ENCODE assay signal across 8 mouse cellular contexts in genomic region chr9:110304516-110304915, GRCm38 (mm10). TPM values are rescaled to one million over a fixed set of nuclear protein-coding genes. Genes with fewer than 3 reads are reported as not detected.
DNase-seq lines count a peak whose midpoint lies in the region; ATAC-seq lines count a peak whose summit lies in the region.

No protein-coding gene starts in this region.

- ATAC-seq in embryonic facial prominence, embryonic 12.5 days (ENCODE audit: insufficient number of reproducible peaks, insufficient read depth, low FRiP score, low TSS enrichment): peak; percentile 32; the same call in 1 of the 2 replicates
- ATAC-seq in intestine, embryonic 15.5 days: no peak; the same call in 1 of the 2 replicates

- 4% methylated on average over 4 of the region's 4 CpGs for WGBS in embryonic facial prominence, embryonic 12.5 days
- WGBS in intestine, embryonic 15.5 days: 4% methylated on average over 4 of the region's 4 CpGs

- H3K27me3 ChIP-seq in embryonic facial prominence, embryonic 12.5 days: no peaks in the 10 kb centered on the region
- no peaks in the 10 kb centered on the region for H3K27me3 ChIP-seq in intestine, embryonic 15.5 days (replicated peaks)
- no peaks in the 10 kb centered on the region for H3K27me3 ChIP-seq in megakaryocyte, embryonic 14.5 days (replicated peaks)

- H3K4me2 ChIP-seq in embryonic facial prominence, embryonic 12.5 days (replicated peaks): peak overlapping the region; percentile 58
- peak overlapping the region; percentile 75 for H3K4me2 ChIP-seq in intestine, embryonic 15.5 days (replicated peaks)

- H3K9ac ChIP-seq in embryonic facial prominence, embryonic 12.5 days: peak overlapping the region; percentile 66
- peak overlapping the region; percentile 62 for H3K9ac ChIP-seq in intestine, embryonic 15.5 days

- no peaks in the 10 kb centered on the region for H3K36me3 ChIP-seq in embryonic facial prominence, embryonic 12.5 days
- H3K36me3 ChIP-seq in intestine, embryonic 15.5 days: no peaks in the 10 kb centered on the region
- peaks cover 25% of the 10 kb centered on the region for H3K36me3 ChIP-seq in megakaryocyte, embryonic 14.5 days (replicated peaks; ENCODE audit: low read length)

- peak overlapping the region; percentile 57 for H3K4me3 ChIP-seq in embryonic facial prominence, embryonic 12.5 days
- H3K4me3 ChIP-seq in intestine, embryonic 15.5 days (replicated peaks): peak overlapping the region; percentile 49
- peak overlapping the region; percentile 96 for H3K4me3 ChIP-seq in megakaryocyte, embryonic 14.5 days (replicated peaks)

- H3K27ac ChIP-seq in embryonic facial prominence, embryonic 12.5 days: peak overlapping the region; percentile 94
- H3K27ac ChIP-seq in intestine, embryonic 15.5 days: peak overlapping the region; percentile 85

- H3K4me1 ChIP-seq in embryonic facial prominence, embryonic 12.5 days: 0 out of 2 replicates have a peak, but pooled peaks cover 2% of the 10 kb centered on the region
- H3K4me1 ChIP-seq in intestine, embryonic 15.5 days (replicated peaks): 0 out of 2 replicates have a peak, but pooled peaks cover 10% of the 10 kb centered on the region
- peaks cover 37% of the 10 kb centered on the region for H3K4me1 ChIP-seq in megakaryocyte, embryonic 14.5 days

- DNase-seq in cerebellum, adult 9-11 months: peak; percentile 59
- no peak for DNase-seq in cerebellum, postnatal 36 days
- DNase-seq in CD4-positive, CD25-positive, alpha-beta regulatory T cell, adult 2 months (ENCODE audit: low read depth, low spot score): peak; percentile 57
- peak; percentile 24 to 42 for DNase-seq in thymus, postnatal 10 days (ENCODE audit: low spot score in 2 of 2)
- no peak for DNase-seq in layer of hippocampus, adult 8-10 months (ENCODE audit: low spot score in 2 of 2)

- H3K9me3 ChIP-seq in embryonic facial prominence, embryonic 12.5 days: 0 out of 2 replicates have a peak, but pooled peaks cover 3% of the 10 kb centered on the region
- H3K9me3 ChIP-seq in intestine, embryonic 15.5 days: no peaks in the 10 kb centered on the region
- H3K9me3 ChIP-seq in megakaryocyte, embryonic 14.5 days: peaks cover 27% of the 10 kb centered on the region

RNA-seq across cellular contexts. Expression of gene Elp6, which starts 0.5 kb away (rescaled TPM):
- 34.3 and 38.7 TPM in 2 replicates for polyA plus RNA-seq in embryonic facial prominence, embryonic 12.5 days (2016; fragmentation: Nextera tagmentation; extraction: Ambion mirVana)
- 22.0 and 22.3 TPM in 2 replicates for polyA plus RNA-seq in intestine, embryonic 15.5 days (2015; fragmentation: Nextera tagmentation; extraction: Ambion mirVana)
- polyA plus RNA-seq in megakaryocyte, embryonic 14.5 days (2012; ENCODE audit: insufficient read depth, low replicate concordance): 4.5 and 9.2 TPM in 2 replicates
- total RNA-seq in layer of hippocampus, adult 8-10 months (2022): 10 to 100 TPM; 10.7 to 14.4 (median 11.0) TPM

RNA-seq across cellular contexts. Expression of gene Scap, which starts 28.6 kb away (rescaled TPM):
- polyA plus RNA-seq in embryonic facial prominence, embryonic 12.5 days (2016; fragmentation: Nextera tagmentation; extraction: Ambion mirVana): 46.6 and 49.3 TPM in 2 replicates
- polyA plus RNA-seq in intestine, embryonic 15.5 days (2015; fragmentation: Nextera tagmentation; extraction: Ambion mirVana): 29.7 and 31.4 TPM in 2 replicates
- polyA plus RNA-seq in megakaryocyte, embryonic 14.5 days (2012; ENCODE audit: insufficient read depth, low replicate concordance): 71.5 and 343 TPM in 2 replicates
- total RNA-seq in layer of hippocampus, adult 8-10 months (2022): 100 to 1,000 TPM in 3 of 4 experiments, 10 to 100 TPM in 1; 99.5 to 121 (median 101) TPM

Comparison
In these comparisons a context has a peak if more than half of its experiments do, and no peak if none do; other contexts are left out.
1. DNase-seq: peak in cerebellum, adult 9-11 months (single experiment), CD4-positive, CD25-positive, alpha-beta regulatory T cell, adult 2 months (single experiment) and thymus, postnatal 10 days (2 of 2); none in cerebellum, postnatal 36 days (0 of 2) and layer of hippocampus, adult 8-10 months (0 of 2).
2. Peak in every context shown above with its lines, with median percentiles within 50 percentile points of each other: H3K4me3 ChIP-seq.